Mouse (Mus musculus): ENCODE data around the gene Kmt2c.
"Not testable (repeated sequence)": the region's sequence is repeated elsewhere in the genome, so short reads cannot be mapped to it uniquely, and the experiment has no call there.

Gene Kmt2c

DNA sequence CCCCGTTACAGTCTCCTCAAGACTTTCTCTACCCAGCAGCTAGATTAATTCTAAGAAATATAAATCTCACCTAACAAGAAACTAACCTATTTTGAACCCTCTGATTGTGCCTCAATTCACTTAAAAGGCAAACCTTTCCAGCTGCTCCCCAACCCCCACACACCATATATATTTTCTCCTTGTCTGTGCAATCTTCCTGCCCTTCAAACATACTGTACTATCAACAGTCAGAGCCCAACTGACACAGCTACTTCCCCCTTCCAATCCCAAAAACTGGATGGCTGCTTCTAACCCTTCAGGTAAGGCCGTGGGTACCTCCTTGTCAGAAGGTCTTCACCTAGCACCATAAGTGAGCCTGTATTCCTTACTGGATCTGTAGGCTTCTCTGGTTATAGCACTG lies 130.2 kb downstream of the Kmt2c start:
- DNase-seq (ENCODE audit: low read depth), result no peak

DNA sequence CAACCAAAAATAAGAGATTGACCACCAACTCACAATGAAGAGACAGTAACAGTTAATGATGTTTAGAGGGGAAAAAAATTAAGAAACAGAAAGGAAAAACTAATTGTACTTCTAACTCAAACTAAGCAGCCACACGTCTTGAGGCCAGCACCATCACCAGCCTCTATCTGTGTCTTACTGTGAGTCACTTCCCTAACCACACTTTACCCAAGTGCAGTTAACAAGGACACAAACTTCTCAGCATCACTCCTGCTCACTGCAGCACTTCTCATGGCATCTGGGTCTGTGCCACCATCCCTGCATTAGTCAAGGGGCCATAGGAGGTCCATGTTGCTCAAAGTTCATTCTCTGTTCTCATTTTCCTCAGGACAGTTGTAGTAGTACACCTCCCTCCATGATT lies 131.5 kb downstream of the Kmt2c start:
- DNase-seq (ENCODE audit: low read depth), result peak; percentile 9

DNA sequence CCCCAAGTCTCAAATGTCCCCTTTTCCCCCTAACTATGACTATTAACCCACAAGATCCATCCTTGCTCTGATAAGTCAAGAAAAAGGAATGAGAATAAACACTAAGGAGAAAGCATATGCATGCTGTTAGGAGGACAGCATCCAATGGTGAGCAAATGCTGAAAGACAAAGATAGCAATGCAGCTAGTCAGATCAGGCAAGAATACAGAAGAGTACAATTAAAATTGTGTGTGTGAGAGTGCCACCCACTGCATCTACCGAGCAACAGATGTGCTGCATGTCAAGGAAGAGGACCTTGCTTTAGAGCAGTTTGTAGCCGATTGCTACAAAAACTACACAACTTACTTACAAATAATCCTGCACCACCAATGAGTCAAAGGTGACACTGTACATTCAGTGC lies 145.1 kb downstream of the Kmt2c start:
- DNase-seq (ENCODE audit: low read depth), result no peak

DNA sequence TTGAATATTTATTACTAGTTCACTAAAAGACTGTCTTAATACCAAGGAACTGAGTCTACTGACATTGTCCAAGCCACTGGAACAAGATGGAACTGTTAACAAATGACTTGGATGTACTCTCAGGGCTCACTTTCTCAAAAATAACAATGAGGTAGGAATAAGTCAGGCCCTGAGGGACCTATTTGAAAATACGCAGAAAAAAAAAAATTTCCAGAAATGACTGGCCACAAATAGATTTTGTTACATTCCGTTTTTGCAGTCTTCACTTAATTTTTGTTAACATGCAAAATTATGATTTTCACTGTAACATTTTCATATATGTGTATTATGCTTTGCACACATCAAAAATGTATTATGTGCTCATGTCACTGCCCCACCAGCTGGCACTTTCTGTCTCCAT lies 167.3 kb downstream of the Kmt2c start:
- no peak for DNase-seq (ENCODE audit: low read depth)

DNA sequence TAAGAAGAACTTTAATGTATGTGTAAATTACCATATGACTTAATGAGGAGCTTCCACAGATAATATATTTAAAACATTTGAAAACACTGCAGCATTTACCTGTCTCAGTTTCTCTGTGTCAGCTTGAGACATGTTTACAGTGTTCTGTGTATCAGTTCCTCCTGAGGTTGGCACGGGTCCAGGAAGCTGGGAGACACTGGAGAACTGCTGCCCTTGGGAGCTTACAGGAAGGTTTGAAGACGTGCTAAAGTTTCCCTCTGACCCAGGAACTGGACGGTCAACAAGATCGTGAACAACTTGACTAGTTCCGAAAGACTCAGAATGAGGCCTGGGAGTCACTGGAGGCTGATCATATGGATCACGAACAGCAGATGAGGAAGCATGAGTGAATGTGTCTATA lies 184.7 kb downstream of the Kmt2c start:
- peak; percentile 16 for DNase-seq (ENCODE audit: low read depth)

DNA sequence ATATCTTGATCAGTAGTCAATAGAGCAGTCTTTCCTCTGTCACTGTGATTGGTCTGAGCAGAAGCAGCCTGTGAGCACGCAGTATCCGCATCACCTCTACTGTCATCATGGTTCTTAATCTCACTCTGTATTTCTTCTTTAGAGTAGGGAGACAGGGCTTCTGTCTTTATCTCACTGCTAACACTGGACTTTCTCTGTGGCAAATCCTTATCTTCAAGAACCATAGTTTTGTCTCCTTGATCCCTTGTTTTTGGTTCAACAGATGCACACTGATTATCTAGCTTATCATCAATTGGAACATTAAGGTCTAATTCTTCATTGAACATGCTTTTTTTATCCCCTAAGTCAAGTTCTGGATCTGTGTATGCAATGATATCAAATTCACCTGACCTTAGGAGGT lies 188.4 kb downstream of the Kmt2c start:
- no peak for DNase-seq (ENCODE audit: low read depth)

DNA sequence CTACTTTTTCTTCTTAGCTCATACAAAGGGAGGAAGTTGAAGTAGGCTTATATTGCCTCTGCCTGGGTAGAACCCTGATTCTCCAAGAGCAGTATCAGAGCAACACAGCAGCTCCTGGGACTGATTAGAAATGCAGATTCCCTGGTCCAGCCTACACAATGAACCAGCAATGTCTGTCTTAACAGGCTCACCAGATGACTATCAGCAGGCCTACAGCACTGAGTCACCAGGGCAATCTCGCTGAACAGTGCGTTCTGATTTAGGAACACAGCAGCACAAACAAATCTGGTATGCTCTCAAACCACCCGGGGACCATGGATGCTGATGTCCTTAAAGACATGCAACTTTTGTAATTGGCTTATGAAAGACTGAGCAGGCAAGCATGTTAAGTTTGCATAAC lies 201.8 kb downstream of the Kmt2c start:
- peak; percentile 55 for DNase-seq (ENCODE audit: low read depth)

DNA sequence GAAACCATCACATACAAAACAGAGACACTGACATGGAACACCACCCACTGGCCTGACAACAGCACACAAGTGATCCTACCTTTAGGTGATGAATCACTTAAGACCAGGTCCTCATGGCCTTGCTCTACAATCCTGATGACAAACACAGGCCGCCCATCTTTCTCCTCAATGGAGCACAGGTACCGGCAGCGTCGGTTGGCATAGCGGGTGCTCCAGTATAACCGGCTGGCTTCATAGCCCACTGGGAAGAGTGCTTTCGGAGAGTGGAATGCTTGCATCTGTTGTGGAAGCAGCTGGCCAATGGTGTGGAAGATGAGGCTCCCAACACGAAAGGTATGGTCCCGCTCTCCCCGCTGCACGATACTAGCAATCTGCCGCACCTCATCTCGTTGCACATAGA lies 214.6 kb downstream of the Kmt2c start:
- no peak for DNase-seq (ENCODE audit: low read depth)

DNA sequence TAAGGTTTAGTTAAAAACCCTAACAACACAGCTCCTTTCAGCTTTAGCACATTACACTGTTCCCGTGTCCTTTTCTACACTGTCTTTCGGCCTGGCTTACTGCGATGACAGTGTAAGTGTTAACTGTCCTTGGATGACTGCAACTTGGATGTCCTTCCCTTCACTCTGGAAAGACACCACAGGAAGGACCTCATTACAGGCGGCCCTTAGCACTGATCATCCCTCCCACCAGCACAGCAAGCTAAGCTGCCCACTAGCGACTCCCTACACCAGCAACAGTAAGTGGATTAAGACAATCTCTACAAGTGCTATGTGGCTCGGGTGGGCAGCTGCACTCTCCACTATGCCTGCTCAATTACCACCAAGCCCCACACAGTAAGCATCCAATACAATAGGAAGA lies 222.2 kb downstream of the Kmt2c start:
- no peak for DNase-seq (ENCODE audit: low read depth)

DNA sequence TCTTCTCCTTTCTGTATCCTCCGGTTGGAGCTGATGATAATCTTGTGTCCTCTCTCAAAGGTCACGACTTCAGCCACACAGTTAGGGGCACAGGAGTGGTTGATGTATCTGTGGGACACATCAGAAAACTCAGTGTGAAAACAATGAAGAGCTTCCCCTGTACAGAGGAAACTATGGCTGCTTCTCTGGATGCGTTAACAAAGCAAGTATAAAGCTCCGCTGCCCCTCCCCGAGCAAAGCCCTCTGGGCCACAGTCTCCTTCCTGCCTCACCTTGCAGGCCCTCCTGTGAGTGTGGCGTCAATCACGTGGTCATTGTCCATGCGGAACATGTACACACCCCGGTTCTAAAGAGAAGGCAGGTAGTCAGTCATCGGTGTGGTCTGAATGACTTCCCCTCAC lies 223.0 kb downstream of the Kmt2c start:
- DNase-seq (ENCODE audit: low read depth), result no peak

DNA sequence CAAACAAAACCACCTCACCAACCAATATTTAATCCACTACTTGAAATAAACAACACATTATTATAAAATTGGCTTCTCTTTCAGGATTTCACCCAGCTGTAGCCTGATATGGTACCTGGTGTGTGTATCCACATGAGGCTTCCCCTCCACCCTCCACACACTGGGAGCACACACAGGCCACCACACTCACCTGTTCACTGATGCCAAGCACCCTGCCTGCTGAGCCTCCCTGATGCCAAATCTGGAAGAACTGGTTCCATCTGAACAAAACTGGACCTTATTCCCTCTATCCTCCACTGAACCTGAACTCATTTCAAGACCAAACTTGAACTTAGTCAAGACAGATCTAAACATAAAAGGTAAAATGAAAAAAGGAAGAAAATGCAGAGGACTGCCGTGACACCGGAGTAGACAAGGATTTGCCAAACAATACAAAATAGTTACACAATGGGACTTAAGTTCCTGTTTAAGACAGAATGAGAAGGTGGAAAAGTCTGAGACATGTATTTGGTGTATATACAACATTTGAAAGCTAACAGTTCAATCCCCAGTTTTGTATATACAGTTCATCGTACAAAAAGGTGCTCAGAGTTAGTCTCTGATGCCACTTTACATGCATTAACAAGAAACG lies 230.2 kb downstream of the Kmt2c start:
- DNase-seq (ENCODE audit: low read depth), result no peak

DNA sequence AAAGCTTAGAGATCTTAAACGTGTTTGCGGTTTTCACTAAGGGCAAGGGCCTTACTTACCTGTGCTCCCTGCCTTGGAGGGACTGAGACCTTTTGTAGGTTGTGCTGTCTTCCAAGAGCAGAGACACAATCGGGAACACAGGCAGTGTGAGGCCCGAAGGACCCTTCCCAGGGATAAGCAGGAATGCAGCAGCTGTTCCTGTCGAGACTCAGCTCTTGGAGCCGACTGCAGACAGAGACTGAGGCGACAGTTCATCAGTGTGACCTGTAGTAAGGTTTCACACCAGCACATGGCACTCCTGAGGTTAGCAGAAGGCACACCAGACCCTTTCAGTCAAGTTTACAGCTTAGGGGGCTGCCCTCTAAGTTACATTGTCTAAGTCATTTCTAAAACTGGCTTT lies 236.3 kb downstream of the Kmt2c start:
- no peak for DNase-seq (ENCODE audit: low read depth)

DNA sequence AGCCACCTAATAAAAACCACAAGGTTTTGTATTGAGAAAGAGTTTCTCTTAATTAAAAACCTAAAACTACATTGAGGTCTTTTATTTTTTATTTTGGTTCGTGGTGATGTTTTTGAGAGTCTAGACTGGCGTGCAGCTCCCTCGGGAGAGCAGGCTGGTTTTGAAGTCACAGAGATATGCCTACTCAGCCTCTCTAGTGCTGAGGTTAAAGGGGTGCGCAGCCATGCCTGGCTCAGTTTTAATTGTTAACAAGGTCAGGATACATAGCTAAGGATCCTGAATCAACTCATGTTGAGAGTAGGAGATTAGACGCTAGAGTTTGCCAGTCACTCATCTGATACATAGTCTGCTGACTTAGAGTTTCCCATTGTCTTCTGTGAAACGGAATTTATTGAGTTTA lies 237.1 kb downstream of the Kmt2c start:
- no peak for DNase-seq (ENCODE audit: low read depth)

DNA sequence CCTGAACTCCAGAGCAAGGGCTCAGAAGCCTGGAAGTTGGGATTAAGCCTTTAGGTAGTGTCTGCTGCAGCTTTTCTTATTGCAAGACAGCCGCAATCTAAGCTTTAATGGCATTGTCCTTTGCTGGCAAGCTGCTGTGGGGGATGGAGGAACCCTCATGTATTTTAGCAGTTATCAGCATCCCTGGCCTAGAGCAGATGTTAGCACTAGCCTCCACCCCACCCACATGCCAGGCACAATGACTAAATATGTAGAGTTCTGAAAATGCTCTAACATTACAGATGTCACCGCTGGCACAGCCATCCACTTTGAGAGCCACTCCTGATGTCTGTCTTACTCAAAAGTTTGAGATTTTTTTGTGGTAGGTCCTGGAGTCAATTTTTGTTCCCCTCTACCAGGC lies 241.9 kb downstream of the Kmt2c start:
- DNase-seq (ENCODE audit: low read depth), result no peak

DNA sequence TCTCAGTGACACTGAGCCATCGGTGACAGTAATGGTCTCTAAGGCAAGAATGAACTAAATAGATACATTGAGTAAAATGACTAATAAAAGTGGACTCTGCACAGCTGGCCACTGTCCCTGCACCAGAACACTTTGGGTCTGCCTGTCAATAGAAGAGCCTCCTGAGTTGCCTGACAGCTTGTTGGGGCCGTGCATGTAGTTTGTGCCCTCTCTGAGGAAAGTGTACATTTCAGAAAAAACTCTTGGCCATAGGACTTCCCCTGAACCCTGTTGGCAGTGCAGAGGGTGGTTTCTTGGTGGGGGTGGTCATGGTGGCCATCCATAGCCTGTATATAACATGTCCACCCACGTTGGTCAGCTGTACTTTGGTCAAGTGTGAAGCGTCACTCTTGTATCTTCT lies 244.1 kb downstream of the Kmt2c start:
- DNase-seq (ENCODE audit: low read depth), result no peak

DNA sequence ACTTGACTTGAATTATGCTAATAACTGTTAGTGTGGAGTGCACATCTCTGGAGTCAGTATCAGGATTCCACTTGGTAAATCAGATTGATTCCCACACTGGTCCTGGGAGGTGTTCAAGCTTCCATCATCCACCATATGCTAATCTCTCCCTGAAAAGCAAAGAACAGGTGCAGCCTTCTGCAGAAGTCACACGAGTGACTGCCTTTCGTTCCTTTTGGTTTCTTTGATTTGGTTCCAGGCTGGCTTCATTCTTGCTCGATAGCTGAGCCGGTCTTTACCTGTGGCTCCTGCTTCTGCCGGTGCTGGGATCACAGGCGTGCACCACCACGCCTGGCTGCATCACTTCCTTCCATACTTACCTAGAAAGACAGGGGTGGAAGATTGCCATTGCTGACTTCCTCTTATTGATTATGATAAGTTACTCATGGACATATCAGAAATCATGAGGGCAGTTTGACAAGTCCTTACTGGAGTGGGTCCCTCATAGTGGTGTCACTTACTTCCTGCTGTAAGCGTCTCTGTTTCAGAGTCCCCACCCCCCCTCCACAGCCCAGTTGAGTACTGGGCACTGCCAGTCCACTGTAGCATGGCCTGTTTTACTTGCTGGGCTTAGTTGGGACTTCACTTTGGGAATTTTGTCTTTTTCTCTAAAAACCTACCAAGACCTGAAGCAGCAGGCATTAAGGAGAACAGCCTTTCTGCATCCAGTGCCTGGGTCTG lies 245.6 kb downstream of the Kmt2c start:
- no peak for DNase-seq (ENCODE audit: low read depth)

DNA sequence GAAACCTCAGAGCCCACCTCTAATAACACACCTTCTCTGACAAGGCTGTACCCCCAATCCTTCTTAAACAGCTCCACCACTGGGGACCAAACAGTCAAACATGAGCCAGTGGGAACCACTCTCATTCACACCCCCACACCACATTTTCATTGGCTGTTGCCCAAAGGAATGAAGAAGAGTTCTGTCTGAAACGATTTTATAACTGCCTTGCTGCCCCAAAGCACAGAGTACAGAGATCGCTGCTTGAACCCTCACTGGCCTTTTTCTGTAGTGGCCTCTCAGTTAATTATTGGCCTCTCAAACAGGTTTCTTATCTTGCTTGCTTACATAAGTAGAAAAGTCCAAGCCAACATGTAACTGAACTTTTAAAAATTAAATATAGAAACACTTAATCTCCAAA lies 246.2 kb downstream of the Kmt2c start:
- no peak for DNase-seq (ENCODE audit: low read depth)

DNA sequence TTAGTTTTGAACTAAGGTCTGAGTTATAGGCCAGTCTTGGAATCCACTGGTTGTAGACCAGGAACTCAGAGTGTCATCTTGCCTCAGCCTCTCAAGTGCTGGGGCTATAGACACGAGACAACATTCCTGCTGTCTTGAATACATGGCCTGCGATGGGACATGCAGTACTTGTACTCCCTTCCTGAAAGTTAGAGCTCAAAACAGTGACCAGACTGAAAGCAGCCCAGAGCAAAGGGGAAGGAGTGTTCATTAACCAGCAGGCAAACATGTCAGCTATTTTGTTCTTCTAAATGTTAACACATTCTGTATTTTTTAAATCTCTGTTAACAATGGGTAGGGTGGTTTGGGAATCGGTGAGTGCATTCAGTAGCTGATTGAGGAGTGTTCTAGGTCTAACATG lies 251.5 kb downstream of the Kmt2c start:
- no peak for DNase-seq (ENCODE audit: low read depth)

DNA sequence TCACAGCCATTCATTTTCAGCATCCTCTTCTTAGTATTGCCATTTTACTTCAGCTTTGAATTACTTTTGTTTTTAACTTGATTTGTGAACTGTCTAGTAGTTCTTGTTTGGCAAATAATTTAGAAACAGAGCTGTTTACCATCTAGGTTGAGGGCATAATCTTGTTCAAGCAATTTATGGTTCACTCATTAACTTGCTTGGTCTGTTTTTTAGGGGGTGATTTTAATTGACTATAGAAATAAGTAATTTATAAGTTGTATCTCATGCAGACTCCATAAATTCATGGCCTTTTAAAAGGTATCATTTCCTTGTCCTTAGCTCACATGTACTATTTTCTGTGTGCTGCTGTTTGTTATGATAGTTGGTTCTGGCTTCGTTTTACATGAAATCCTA lies 252.1 kb downstream of the Kmt2c start:
- no peak for DNase-seq (ENCODE audit: low read depth)

DNA sequence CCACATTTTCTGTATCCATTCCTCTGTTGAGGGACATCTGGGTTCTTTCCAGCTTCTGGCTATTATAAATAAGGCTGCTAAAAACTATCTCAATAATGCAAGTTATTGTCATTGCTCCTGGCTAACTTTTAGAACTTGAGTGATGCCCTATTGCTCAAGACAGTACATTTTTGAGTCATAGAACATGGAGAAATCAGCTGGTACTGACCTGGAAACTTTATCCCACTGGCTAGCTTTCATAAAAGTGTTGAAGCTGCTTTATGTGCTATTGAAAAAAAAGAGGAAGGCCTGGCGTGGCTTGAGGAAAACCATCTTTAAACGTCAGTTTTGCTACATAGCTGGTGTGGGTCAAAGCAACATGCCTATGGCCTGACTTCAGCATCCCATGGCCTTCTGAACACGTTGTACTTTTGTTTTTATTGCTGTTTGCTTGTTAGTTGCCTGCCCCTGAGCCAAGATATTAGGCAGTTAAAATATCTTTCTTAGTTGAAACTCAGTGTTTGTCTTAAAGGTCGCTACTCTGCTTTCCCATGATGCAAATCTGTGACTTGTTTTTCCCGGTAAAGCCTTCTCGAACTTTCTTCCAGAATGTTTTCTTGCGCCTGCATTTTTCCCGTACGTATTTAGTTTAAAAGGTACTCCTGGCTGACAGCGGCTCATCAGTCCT lies 252.6 kb downstream of the Kmt2c start:
- DNase-seq (ENCODE audit: low read depth), result peak; percentile 38

DNA sequence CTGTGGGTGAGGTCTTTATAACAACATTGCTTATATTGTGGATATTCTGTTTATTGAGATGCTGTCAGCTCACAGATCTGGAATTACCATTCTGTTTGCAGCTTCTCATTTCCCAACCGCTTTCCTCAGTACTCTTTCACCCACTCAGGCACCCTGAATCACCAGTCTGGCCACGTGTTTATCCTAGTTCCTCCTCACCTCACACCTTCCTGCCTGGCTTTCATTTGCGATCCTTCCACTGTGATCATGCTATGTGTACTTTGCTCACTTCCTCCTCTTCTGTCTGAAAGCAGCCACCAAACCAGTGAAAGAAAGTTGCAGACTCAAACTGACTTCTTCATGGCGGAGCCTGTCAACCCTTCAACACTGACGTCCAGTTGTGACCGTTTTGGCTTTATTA lies 255.5 kb downstream of the Kmt2c start:
- DNase-seq (ENCODE audit: low read depth), result no peak

DNA sequence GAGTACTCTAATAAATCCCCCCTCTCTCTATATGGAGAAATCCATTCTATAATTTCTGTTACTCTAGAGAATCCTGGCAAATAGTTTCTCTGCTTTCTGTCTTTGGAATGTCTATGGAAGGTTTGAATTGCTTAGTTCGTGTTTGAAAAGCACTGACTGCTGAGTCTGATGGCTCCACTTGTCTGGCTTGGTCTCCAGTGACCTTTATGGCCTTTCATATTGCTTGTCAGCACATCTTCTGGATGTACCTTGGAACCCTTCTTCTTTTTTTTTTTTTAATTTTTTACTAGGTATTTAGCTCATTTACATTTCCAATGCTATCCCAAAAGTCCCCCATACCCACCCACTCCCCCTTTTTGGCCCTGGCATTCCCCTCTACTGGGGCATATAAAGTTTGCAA lies 274.2 kb downstream of the Kmt2c start:
- not testable (repeated sequence) for DNase-seq (ENCODE audit: low read depth)

All from NIH3T3 (cell line).